Mouse (Mus musculus) heart, postnatal 36 days (tissue): ENCODE results near the gene Defa31. TPM values are rescaled to one million over a fixed set of nuclear protein-coding genes. Genes with fewer than 3 reads are reported as not detected.
"Not testable (repeated sequence)": the region's sequence is repeated elsewhere in the genome, so short reads cannot be mapped to it uniquely, and the experiment has no call there.

ENCODE experiments used
- DNase-seq, 2 experiments: peaks; one replicate each; pipeline ENCODE4 v3.0.0; 2021 to 2022
- intact Hi-C: fragments of 180-260 bp; cut with DNase I; formaldehyde crosslinking; loops from one replicate; pipeline ENCODE4 v1.15.1; 2025
- total RNA-seq, 2 experiments: library from RNA; stranded (reverse); gene quantifications; 2 replicates each; pipeline ENCODE4 v1.2.3; 2021

The Defa31 gene
- not detected for total RNA-seq

- intact Hi-C loops, DNase-seq: not testable (repeated sequence)
Observed at GRCm38 (mm10) chr8:21191314-21191713, at the start of gene Defa31. Gene Defa31, plus strand, starts transcription at chr8:21191614.

GRCm38 (mm10) chr8:21161977-21162376, 29.4 kb upstream of the Defa31 start, which contains the start of gene Defa22:
Gene Defa22, plus strand, starts transcription at chr8:21162277.
- intact Hi-C loops = not testable (repeated sequence)

GRCm38 (mm10) chr8:21201261-21201660, 9.8 kb downstream of the Defa31 start, which contains the start of gene Gm15293:
Gene Gm15293, plus strand, starts transcription at chr8:21201561.
- intact Hi-C loops, DNase-seq: not testable (repeated sequence)

More at GRCm38 (mm10) chr8:21161977-21162376, 29.4 kb upstream of the Defa31 start, which contains the start of gene Defa22:
- DNase-seq = not testable (repeated sequence)

Other genes with a start within 250 kb of the Defa31 start
- gene AY761185, start 246.9 kb upstream of the Defa31 start, total RNA-seq = not detected
- not detected for gene Defa21, start 166.1 kb upstream of the Defa31 start, total RNA-seq
- gene Defa23, start 136.6 kb upstream of the Defa31 start, total RNA-seq = not detected
- not detected for gene Defa35, start 126.6 kb upstream of the Defa31 start, total RNA-seq
- not detected for gene Defa25, start 107.2 kb upstream of the Defa31 start, total RNA-seq
- not detected for gene Gm14851, start 95.6 kb upstream of the Defa31 start, total RNA-seq
- gene Defa30, start 57.0 kb upstream of the Defa31 start, total RNA-seq = not detected
- not detected for gene Defa22, start 29.3 kb upstream of the Defa31 start, total RNA-seq
- gene Gm15293, start 9.9 kb downstream of the Defa31 start, total RNA-seq = not detected
- gene Gm15292, start 58.1 kb downstream of the Defa31 start, total RNA-seq = not detected
- gene Defa27, start 123.9 kb downstream of the Defa31 start, total RNA-seq = not detected
- gene Defa29, start 135.4 kb downstream of the Defa31 start, total RNA-seq = not detected
- gene Defa2, start 186.9 kb downstream of the Defa31 start, total RNA-seq = not detected
- gene Defa33, start 200.2 kb downstream of the Defa31 start, total RNA-seq = not detected
- not detected for gene Defa36, start 235.8 kb downstream of the Defa31 start, total RNA-seq